Mouse (Mus musculus) brain, embryonic 14.5 days (tissue): ENCODE data around the gene Ehmt2. TPM values are rescaled to one million over a fixed set of nuclear protein-coding genes. Genes with fewer than 3 reads are reported as not detected.
"Not testable (repeated sequence)": the region's sequence is repeated elsewhere in the genome, so short reads cannot be mapped to it uniquely, and the experiment has no call there.

Experiments used
- DNase-seq: peaks from one replicate; pipeline ENCODE4 v3.0.0-alpha.2; 2011; ENCODE audit warnings: low read depth
- CTCF ChIP-seq: fragments of 200-500 bp; IDR thresholded peaks from 2 replicates; pipeline ENCODE4 v1.5.1; 2012; ENCODE audit warnings: inconsistent platforms, mild to moderate bottlenecking, moderate library complexity, borderline replicate concordance; ENCODE audit not compliant: insufficient read depth, insufficient read length; ENCODE audit errors: extremely low read depth
- POLR2A ChIP-seq: fragments of 200-500 bp; IDR thresholded peaks from 2 replicates; pipeline ENCODE4 v1.6.1; 2012; ENCODE audit warnings: mild to moderate bottlenecking, inconsistent platforms, borderline replicate concordance; ENCODE audit not compliant: poor library complexity, insufficient read depth, insufficient read length, severe bottlenecking; ENCODE audit errors: extremely low read depth
- polyA plus RNA-seq: library from polyadenylated mRNA; depleted of rRNA; stranded (reverse); fragments of >200 nt; gene quantifications from 2 replicates; pipeline ENCODE4 v1.2.3, GENCODE M21; 2012

Gene Ehmt2
- polyA plus RNA-seq, 1 experiment = 350 TPM

DNA sequence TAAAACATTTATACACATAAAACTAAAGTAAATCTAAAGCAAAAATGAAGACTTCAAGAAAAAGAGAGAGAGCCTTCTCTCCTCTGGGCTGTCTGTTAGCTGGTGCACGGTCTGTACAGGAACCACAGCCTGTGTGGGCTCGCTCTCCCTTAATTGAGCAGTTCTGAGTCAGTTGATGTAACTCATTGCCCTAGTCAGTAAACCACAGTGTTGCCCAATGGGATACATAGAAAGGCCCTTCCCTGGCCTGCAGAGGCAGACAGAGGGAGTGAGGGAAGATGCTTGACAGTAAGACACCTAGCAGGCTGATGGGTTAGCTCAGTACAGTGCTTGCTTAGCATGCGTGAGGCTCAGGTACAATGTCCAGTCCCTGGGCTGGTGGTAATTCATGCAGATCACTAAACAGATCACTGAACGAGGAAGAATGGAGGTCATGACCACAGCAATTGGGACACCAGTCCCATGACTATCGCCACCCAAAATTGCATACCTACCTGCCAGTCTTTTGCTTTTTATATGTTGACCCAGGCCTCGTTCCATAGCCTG is 39.8 kb downstream of the Ehmt2 start:
- DNase-seq = no peak
- no peak for TF ChIP-seq CTCF

DNA sequence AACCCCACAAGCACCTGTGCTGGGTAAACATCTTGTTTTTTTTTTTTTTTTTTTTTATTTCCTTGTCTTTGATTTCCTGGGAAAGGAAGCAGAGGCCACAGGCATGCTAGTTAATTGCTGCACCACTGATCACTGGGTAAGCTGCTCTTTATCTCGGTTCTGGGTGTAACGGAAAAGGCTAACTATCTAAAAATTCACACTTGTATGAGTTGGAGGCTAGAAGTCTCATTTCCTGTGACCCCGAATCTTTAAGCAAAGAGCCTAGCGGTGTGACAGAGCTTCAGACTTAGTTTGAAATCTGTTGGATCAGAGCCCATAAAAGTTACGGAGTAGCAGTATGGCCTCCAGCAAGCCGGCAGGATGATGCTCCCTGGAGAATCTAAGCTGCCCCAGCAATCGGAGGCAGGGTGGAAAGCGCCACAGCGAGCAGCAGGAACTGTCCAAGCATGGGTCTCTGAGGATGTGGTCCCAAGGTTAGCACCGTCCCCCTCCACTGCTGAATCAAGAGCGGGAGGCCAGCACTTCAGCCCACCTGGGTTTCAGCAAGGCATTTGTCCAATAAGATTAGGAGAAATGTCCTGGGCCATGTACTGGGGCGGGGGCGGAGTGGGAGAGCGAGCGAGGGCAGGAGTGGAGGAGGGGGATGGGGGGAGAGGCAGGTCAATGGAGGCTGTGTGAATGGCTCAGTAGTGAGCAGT is 43.2 kb downstream of the Ehmt2 start:
- TF ChIP-seq POLR2A = no peak
- TF ChIP-seq CTCF = no peak
- peak; percentile 22 for DNase-seq

DNA sequence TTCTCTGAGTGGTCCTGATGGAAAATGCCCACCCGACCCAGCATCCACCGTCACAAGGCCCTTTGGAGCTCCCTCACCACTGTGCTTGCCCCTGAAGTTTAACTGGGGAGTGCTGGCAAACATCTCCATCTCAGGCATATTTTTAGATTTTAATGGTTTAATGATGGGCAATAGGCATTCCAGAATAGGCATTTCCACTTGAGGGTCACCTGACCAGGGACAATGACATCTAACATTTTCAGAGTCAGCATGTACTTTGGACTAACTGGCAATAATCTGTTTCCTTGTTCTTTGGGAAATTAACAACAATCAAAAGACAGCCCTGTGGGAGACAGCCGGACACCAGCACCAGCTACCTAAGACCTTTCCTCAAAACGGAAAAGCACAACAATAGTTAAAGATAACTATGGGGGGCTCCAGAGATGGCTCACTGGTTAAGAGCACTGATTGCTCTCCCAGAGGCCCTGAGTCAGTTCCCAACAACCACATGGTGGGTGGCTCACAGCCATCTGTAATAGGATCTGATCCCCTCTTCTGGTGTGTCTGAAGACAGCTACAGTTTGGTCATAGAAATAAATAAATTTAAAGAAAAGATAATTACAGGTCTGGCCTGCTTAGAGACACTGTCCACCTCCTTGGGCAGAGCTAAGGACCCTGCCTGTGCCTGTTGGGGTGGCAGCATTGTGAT is 45.0 kb downstream of the Ehmt2 start:
- TF ChIP-seq POLR2A = no peak
- no peak for TF ChIP-seq CTCF
- no peak for DNase-seq

DNA sequence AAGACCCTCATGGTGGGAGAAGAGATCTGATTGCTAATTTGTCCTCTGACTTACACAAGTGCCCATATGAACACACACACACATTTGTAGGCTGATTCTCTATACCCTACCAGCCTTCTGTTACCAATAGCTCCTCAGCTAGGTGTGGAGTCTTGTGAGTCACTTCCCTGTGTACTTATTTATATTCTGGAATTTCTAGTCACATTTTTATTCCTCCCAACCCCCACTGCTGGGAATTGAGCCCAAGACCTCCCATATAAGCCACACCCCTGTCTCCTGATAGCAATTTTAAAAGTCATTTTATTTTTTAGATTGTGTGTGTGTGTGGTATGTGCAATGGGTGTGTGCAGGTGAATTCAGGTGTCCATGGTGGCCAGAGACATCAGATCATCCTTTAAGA is 46.1 kb downstream of the Ehmt2 start:
- DNase-seq = no peak
- TF ChIP-seq POLR2A (no peak), CTCF (no peak)

DNA sequence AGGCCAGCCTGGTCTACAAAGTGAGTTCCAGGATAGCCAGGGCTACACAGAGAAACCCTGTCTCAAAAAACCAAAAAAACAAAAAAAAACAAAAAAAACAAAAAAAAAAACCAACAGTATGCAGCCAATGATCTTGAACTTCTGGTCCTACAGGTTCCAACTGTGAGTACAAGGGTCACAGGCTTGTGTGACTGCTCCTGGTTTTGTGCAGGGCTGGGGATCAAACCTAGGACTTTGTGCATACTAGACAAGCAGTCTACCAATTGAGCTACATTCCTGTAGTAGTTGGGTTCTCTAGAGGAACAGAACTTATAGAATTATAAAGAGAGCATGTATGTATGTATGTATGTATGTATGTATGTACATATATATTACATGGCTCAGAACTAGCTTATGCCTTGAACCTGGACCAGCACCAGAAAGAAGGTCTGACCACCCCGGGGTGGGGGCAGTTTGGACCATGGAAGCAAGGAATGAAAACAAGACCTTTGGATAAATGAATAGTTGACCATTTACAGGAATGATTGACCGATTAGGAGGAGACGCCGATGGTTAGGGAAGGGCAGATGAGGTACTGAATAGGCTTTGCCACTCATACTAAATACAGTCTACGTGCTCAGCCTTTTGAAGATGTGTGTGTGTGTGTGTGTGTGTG is 48.3 kb downstream of the Ehmt2 start:
- TF ChIP-seq CTCF = no peak
- TF ChIP-seq POLR2A = no peak
- DNase-seq = no peak

DNA sequence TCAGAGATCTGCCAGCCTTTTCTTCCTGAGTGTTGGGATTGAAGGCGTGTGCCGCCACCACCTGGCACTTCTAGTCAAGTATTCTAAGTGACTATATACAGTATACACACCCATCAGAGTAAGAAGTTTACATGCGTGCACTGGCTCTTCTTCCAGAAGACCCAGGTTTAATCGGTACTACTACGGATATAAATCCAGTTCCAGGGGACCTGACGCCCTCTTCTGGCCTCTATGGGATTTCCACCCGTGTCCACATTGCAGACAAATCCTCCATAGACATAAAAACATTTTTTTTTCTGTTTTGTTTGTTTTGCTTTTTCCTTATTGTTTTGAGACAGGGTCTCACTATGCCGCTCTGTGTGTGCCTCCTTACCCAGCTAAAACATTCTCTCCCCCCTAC is 49.3 kb downstream of the Ehmt2 start:
- peak; percentile 48 for DNase-seq
- TF ChIP-seq CTCF (peak; percentile 42; the same call in 1 of the 2 replicates), POLR2A (no peak)

DNA sequence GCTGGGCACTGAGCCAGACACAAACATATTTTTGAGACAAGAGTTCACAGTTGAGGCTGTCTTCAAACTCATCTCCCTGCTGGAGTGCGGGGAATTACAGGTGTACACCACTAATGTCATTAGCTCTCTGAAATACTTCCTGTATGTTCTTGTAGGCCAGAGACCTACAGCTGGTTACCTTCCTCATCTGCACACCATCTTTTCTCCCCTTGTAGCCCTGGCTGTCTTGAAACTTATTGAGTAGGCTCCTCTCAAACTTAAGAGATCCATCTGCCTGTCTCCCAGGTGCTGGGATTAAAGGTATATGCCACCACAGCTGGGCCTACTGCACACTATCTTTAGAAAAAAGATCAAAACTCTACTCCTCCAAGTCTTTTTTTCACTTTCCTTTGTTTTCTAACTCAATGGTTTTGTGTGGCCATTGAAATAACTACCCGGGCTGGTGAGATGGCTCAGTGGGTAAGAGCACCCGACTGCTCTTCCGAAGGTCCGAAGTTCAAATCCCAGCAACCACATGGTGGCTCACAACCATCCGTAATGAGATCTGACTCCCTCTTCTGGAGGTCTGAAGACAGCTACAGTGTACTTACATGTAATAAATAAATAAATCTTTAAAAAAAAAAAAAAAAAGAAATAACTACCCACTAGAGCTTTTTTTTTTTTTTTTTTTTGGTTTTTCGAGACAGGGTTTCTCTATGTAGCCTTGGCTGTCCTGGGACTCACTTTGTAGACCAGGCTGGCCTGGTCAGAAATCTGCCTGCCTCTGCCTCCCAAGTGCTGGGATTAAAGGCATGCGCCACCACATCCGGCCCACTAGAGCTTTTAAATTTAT is 50.7 kb downstream of the Ehmt2 start:
- not testable (repeated sequence) for DNase-seq

DNA sequence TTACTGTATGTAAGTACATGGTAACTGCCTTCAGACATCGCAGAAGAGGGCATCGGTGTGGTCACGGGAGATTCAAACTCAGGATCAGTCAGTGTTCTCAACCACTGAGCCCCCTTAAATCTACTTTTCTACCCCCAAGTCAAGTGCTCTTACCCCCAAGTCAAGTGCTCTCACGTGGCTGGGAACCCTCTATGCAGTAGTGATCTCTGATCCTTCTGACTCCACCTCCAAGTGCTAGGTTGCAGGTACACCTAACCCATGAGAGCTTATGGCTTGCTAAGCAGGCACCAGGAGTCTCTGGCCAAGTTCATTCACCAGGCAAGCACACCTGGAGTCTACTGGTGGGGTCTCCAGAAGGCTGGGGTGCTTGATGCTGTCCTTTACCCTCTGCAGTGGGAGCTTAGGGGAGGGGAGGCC is 51.3 kb downstream of the Ehmt2 start:
- TF ChIP-seq CTCF = no peak
- 0 out of 2 replicates have a peak, but pooled peaks have one; percentile 12 for TF ChIP-seq POLR2A

DNA sequence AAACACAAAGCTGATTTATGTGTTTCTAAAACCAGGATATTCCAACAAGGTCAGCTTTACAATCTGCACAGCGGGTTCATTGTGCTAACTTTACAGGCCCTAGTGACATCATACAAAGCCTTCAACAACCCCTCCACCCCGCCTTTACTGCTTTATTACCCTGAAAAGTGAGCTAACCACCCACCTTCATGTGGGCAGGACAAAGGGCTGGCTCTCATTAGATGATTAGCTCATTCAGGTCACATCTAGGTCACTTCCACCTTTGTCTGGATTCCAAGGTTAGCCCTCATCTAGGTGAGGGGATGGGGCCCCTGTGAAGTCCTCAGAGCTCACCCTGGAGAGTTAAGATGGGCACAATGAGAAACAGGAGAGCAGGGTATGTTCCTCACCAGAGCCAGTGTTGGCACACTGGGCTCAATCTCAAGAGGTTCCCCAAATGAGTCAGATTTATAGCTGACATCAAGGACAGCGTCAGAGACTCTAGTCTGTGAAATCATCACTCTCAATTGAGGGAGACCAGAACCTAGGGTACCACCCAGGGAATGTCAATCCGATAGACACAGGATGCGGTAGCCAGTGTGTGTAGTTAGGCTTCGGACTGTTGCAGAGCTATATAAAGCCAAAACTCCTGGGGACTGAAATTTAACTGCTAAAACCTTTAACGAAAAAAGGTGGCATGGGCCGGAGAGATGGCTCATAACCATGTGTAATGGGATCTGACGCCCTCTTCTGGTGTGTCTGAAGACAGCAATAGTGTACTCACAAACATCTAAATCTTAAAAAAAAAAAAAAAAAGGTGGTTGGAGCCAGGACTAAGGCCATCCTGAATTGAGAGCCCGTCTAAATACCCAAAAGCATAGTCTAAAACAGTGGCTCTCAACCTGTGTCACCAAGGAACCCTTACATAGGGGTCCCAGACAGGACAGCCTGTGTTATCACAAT is 52.5 kb downstream of the Ehmt2 start:
- TF ChIP-seq POLR2A (no peak), CTCF (peak; percentile 19; the same call in 1 of the 2 replicates)
- peak; percentile 18 for DNase-seq

More for the DNA sequence above, 51.3 kb downstream of the Ehmt2 start:
- DNase-seq = peak; percentile 2

DNA sequence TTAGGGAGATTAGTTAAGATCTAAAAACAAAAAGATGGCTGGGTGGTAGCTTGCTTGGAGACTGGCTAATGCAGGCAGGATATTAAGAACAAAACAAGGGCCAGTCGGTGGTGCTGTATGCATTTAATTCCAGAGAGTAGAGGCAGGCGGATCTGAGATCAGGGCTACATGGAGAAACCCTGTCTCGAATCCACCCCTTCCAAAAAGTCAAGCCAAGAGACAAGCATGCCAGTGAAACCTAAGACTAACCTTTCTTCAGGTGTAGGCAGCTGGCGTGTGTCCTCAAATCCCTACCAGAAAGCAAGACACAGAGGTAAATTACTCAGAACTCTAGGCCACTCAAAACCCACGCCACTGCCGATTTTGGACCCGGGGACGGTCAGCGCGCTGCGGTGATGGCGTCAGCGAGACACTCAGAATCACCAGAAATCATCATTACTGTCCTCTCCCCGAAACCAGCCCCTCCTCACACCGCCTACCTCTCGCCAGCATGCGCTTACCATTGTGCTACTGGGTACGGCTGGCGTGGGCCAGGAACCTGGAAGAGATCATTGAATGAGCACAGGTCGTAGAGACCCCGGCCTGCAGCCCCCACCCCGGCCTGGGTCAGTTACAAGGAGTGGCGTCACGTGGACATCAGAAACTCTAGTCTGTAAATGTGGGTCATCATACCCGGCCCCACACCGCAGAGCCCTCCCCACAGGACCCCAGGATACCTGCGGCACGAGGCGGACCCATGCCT is 53.5 kb downstream of the Ehmt2 start:
- peak; percentile 43 for DNase-seq

DNA sequence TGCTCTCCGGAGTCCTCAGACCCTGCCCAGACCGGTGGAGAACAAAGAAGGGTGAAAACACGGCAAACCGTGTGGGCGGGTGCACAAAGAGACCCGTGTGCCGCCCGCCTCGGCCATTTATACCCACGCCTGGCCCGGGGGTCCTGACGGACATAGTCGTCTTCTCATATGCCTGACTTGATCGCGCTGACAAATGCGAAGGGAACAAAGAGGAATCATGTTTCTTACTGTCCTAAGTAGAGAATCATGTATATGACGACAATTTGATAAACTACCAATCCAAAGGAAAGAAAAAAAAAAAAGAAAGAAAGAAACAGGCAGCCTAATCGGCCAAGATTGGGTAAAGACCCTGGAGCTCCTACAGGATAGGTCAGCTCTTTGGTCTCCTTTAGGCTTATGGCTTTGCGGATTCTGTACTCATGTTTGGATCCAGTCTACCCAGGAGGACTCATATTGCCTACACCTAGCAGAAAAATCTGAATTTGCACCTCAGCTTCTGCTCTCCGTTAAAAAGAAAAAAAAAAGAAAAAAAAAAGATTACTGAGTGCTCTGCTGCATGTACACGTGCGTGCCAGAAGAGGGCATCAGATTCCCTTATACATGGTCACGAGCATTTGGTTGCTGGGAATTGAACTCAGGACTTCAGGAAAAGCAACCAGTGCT is 54.2 kb downstream of the Ehmt2 start:
- peak; percentile 90 for DNase-seq

More for the DNA sequence above, 53.5 kb downstream of the Ehmt2 start:
- no peak for TF ChIP-seq POLR2A
- TF ChIP-seq CTCF = no peak

More for the DNA sequence above, 54.2 kb downstream of the Ehmt2 start:
- TF ChIP-seq CTCF (peak; percentile 60; the same call in 1 of the 2 replicates), POLR2A (peak; percentile 91; the same call in 1 of the 2 replicates)
